Mouse (Mus musculus): ENCODE data around the gene Acd. TPM values are rescaled to one million over a fixed set of nuclear protein-coding genes. Genes with fewer than 3 reads are reported as not detected.

Gene Acd
- polyA plus RNA-seq, 1 experiment from 2014 or later: 83.9 TPM

DNA sequence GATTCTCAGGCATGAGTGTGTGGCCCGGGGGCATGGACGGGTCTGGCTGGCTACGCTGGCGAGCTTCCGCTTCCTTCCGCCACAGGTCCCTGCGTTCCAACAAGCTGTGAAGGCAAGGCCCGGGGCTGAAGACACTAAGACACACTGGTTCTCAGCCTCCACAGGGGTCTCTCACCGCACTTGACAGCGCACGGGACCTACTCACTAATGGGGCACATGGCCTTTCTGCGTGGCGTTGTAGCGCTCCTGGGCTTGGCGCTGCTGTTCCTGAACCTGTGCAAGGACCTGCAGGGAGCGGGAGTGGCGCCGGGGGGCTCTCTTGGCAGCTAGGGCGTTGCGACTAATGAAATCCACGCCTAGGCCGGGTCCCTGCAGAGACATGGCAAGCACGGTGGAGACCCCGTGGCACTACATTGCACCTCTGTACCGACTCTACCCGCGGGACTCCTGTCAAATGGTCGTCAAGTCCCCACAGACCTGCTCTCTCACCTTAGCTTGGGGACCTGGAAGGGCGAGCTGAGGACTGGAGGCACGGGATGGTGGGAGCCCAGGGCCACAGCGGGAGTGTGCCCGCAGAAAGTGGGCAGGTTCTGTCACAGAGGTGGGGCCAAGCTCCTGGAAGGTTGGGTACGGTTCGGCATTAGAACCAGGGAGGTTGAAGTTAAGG is 3.4 kb upstream of the Acd start:
- peaks cover 28% of the 10 kb centered on the region for H3K4me1 ChIP-seq (ENCODE audit: control insufficient read depth, insufficient read depth, low read length)
- no peak overlapping the region for H3K4me2 ChIP-seq (ENCODE audit: low read depth, low read length)
- no peak overlapping the region for H3K4me3 ChIP-seq (ENCODE audit: low read depth, low read length)
- H3K36me3 ChIP-seq (ENCODE audit: control insufficient read depth, insufficient read depth, low read length): no peaks in the 10 kb centered on the region
- no peak for ATAC-seq (ENCODE audit: low read depth)
- 94% methylated on average over 34 of the region's 34 CpGs for WGBS
- H3K27ac ChIP-seq (ENCODE audit: low read depth, low read length): no peak overlapping the region
- no peaks in the 10 kb centered on the region for H3K27me3 ChIP-seq (ENCODE audit: control insufficient read depth, insufficient read depth, low read length)
- no peak overlapping the region for H3K9ac ChIP-seq (replicated peaks; ENCODE audit: low read depth, low read length)
- H3K9me3 ChIP-seq (ENCODE audit: control insufficient read depth, low read length): no peaks in the 10 kb centered on the region

DNA sequence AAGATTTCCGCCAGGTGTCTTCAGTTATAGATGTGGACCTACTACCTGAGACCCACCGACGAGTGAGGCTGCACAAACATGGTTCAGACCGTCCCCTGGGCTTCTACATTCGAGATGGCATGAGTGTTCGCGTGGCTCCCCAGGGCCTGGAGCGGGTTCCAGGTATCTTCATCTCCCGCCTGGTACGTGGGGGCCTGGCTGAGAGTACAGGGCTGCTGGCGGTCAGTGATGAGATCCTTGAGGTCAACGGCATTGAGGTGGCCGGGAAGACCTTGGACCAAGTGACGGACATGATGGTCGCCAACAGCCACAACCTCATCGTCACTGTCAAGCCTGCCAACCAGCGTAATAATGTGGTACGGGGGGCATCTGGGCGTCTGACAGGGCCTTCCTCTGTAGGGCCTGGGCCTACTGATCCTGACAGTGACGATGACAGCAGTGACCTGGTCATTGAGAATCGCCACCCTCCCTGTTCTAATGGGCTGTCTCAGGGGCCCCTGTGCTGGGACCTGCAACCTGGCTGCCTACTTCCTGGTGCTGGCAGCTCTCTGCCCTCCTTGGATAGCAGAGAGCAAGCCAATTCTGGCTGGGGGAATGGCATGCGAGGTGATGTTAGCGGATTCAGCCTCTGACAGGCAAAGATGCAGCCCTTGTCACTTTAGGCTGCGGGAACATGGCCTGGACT is 2.0 kb upstream of the Acd start:
- Histone ChIP-seq H3K9ac (replicated peaks; ENCODE audit: low read depth, low read length) (no peak overlapping the region), H3K4me3 (ENCODE audit: low read depth, low read length) (no peak overlapping the region), H3K4me1 (ENCODE audit: control insufficient read depth, insufficient read depth, low read length) (peaks cover 28% of the 10 kb centered on the region), H3K36me3 (ENCODE audit: control insufficient read depth, insufficient read depth, low read length) (peaks cover 9% of the 10 kb centered on the region), H3K27ac (ENCODE audit: low read depth, low read length) (no peak overlapping the region), H3K27me3 (ENCODE audit: control insufficient read depth, insufficient read depth, low read length) (no peaks in the 10 kb centered on the region), H3K4me2 (ENCODE audit: low read depth, low read length) (peak overlapping the region; percentile 98; the same call in 1 of the 2 replicates), H3K9me3 (ENCODE audit: control insufficient read depth, low read length) (no peaks in the 10 kb centered on the region)
- 93% methylated on average over 24 of the region's 24 CpGs for WGBS
- no peak for ATAC-seq (ENCODE audit: low read depth)

DNA sequence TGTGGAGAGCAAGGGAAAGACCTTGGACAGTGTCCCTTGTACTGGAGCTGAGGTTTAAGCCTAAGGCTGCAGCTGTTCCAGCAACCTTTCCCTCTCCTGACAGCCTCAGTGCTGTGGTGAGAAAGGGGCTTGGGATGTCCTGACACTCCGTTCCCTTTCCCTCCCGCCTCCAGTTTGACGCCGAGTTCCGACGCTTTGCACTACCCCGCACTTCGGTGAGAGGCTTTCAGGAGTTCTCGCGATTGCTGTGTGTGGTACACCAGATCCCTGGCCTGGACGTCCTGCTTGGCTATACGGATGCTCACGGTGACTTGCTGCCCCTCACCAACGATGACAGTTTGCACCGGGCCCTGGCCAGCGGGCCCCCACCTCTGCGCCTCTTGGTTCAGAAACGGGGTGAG is 1.1 kb upstream of the Acd start:
- Histone ChIP-seq H3K4me1 (ENCODE audit: control insufficient read depth, insufficient read depth, low read length) (peaks cover 22% of the 10 kb centered on the region), H3K9ac (replicated peaks; ENCODE audit: low read depth, low read length) (peak overlapping the region; percentile 61), H3K36me3 (ENCODE audit: control insufficient read depth, insufficient read depth, low read length) (peaks cover 18% of the 10 kb centered on the region), H3K4me2 (ENCODE audit: low read depth, low read length) (peak overlapping the region; percentile 98), H3K27me3 (ENCODE audit: control insufficient read depth, insufficient read depth, low read length) (no peaks in the 10 kb centered on the region), H3K4me3 (ENCODE audit: low read depth, low read length) (peak overlapping the region; percentile 51), H3K9me3 (ENCODE audit: control insufficient read depth, low read length) (no peaks in the 10 kb centered on the region), H3K27ac (ENCODE audit: low read depth, low read length) (peak overlapping the region; percentile 94)
- 36% methylated on average over 18 of the region's 18 CpGs for WGBS
- ATAC-seq (ENCODE audit: low read depth): peak; percentile 3; the same call in 1 of the 2 replicates

- H3K4me1 ChIP-seq (ENCODE audit: control insufficient read depth, insufficient read depth, low read length): peaks cover 18% of the 10 kb centered on the region
- H3K27me3 ChIP-seq (ENCODE audit: control insufficient read depth, insufficient read depth, low read length): no peaks in the 10 kb centered on the region
- peaks cover 24% of the 10 kb centered on the region for H3K36me3 ChIP-seq (ENCODE audit: control insufficient read depth, insufficient read depth, low read length)
- WGBS: under 1% methylated on average over 21 of the region's 21 CpGs
- peak overlapping the region; percentile 39 for H3K9ac ChIP-seq (replicated peaks; ENCODE audit: low read depth, low read length)
- no peaks in the 10 kb centered on the region for H3K9me3 ChIP-seq (ENCODE audit: control insufficient read depth, low read length)
- peak overlapping the region; percentile 94 for H3K27ac ChIP-seq (ENCODE audit: low read depth, low read length)
- peak overlapping the region; percentile 98 for H3K4me2 ChIP-seq (ENCODE audit: low read depth, low read length)
- ATAC-seq (ENCODE audit: low read depth): peak; percentile 55
- peak overlapping the region; percentile 51 for H3K4me3 ChIP-seq (ENCODE audit: low read depth, low read length)
These were observed 336 bp downstream of the Acd start for GRCm38 (mm10) chr8:105700566-105700965.

DNA sequence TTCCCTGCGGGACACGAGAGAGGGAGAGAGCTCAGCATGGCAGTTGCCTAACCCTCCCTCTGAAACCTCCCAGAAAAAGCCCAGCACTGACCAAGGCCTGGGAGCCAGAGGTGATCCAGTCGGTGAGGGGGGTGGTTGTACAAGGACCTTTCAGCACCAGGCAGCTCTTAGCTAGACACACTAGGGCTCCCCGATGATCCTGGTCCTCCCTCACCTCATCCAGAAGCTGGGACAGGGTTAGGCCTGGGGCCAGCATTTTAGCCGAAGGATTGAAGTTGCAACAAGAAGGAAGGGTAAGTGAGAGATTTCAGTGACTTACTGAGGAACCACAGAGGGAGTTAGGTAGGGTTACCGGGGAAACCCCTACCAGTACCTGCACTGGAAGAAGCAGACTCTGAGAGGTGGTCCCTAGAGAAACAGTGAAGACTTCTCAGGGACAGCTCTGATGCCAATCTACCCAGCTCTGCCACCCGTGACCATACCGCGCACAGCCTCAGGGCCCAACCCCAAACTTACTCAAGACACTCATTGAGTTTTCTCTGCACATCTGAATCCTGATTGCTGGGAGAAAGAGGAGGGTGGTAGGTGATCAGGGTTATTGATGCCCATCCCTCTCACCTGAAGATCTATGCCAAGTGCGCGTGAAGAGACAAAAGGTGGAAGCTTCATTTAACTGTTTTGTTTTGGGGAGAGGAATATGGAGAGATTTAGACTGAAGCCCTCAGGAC is 1.2 kb downstream of the Acd start:
- peaks cover 24% of the 10 kb centered on the region for H3K36me3 ChIP-seq (ENCODE audit: control insufficient read depth, insufficient read depth, low read length)
- no peak overlapping the region for H3K27ac ChIP-seq (ENCODE audit: low read depth, low read length)
- no peak overlapping the region for H3K9ac ChIP-seq (replicated peaks; ENCODE audit: low read depth, low read length)
- H3K4me2 ChIP-seq (ENCODE audit: low read depth, low read length): peak overlapping the region; percentile 98; the same call in 1 of the 2 replicates
- H3K4me3 ChIP-seq (ENCODE audit: low read depth, low read length): peak overlapping the region; percentile 51
- no peaks in the 10 kb centered on the region for H3K9me3 ChIP-seq (ENCODE audit: control insufficient read depth, low read length)
- 92% methylated on average over 11 of the region's 11 CpGs for WGBS
- no peak for ATAC-seq (ENCODE audit: low read depth)
- H3K27me3 ChIP-seq (ENCODE audit: control insufficient read depth, insufficient read depth, low read length): no peaks in the 10 kb centered on the region
- peaks cover 28% of the 10 kb centered on the region for H3K4me1 ChIP-seq (ENCODE audit: control insufficient read depth, insufficient read depth, low read length)

DNA sequence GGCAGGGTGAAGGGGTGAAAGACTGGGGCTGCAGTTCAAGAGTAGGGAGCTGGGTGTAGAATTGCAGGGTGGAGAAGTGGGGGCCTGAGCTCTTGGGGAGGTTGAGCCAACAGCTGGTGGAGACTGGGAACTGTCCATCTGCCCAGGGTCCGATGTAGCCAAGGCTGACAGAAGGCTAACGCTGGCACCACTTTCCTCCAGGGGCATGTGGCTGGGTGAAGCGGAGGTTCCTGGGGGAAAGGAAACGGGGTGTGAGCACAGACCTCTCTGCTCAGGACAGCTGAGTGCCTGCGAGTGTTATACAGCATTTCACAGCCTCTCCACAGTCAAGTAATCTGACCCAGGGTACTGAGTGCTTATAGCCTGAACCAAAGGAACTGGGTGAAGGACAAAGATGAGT is 2.2 kb downstream of the Acd start:
- ATAC-seq (ENCODE audit: low read depth): no peak
- Histone ChIP-seq H3K27me3 (ENCODE audit: control insufficient read depth, insufficient read depth, low read length) (no peaks in the 10 kb centered on the region), H3K4me1 (ENCODE audit: control insufficient read depth, insufficient read depth, low read length) (peaks cover 33% of the 10 kb centered on the region), H3K27ac (ENCODE audit: low read depth, low read length) (no peak overlapping the region), H3K9ac (replicated peaks; ENCODE audit: low read depth, low read length) (no peak overlapping the region), H3K9me3 (ENCODE audit: control insufficient read depth, low read length) (no peaks in the 10 kb centered on the region), H3K4me2 (ENCODE audit: low read depth, low read length) (no peak overlapping the region), H3K4me3 (ENCODE audit: low read depth, low read length) (no peak overlapping the region), H3K36me3 (ENCODE audit: control insufficient read depth, insufficient read depth, low read length) (peaks cover 24% of the 10 kb centered on the region)
- WGBS: 80% methylated on average over 5 of the region's 5 CpGs

DNA sequence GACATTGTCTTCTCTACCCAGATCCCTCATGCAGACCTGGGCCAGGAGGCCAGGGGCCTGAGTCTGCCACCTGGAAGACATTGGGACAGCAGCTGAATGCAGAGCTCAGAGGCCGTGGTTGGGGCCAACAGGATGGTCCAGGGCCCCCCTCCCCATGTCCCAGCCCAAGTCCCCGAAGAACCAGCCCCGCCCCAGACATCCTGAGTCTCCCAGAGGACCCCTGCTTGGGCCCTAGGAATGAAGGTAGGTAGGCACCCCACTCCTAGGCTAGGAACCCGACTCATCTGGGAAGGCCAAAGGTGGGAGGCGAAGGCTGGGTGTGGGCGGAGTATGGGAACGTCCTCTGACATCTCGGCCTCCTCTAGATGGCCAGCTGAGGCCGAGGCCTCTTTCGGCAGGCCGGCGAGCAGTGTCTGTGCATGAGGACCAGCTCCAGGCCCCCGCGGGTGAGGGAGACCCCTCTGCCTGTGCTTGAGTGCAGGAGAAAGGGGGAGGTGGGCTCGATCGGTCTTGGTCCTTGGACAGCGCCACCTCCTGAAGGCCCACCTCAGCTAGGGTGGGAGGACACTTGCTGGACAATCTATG is 3.6 kb downstream of the Acd start:
- H3K4me2 ChIP-seq (ENCODE audit: low read depth, low read length): no peak overlapping the region
- H3K27me3 ChIP-seq (ENCODE audit: control insufficient read depth, insufficient read depth, low read length): no peaks in the 10 kb centered on the region
- 91% methylated on average over 17 of the region's 17 CpGs for WGBS
- H3K4me3 ChIP-seq (ENCODE audit: low read depth, low read length): no peak overlapping the region
- H3K9ac ChIP-seq (replicated peaks; ENCODE audit: low read depth, low read length): no peak overlapping the region
- H3K36me3 ChIP-seq (ENCODE audit: control insufficient read depth, insufficient read depth, low read length): peaks cover 24% of the 10 kb centered on the region
- no peak overlapping the region for H3K27ac ChIP-seq (ENCODE audit: low read depth, low read length)
- H3K9me3 ChIP-seq (ENCODE audit: control insufficient read depth, low read length): no peaks in the 10 kb centered on the region
- ATAC-seq (ENCODE audit: low read depth): no peak
- H3K4me1 ChIP-seq (ENCODE audit: control insufficient read depth, insufficient read depth, low read length): peaks cover 31% of the 10 kb centered on the region

- Histone ChIP-seq H3K4me3 (ENCODE audit: low read depth, low read length) (peak overlapping the region; percentile 49), H3K9ac (replicated peaks; ENCODE audit: low read depth, low read length) (peak overlapping the region; percentile 62; the same call in 1 of the 2 replicates), H3K9me3 (ENCODE audit: control insufficient read depth, low read length) (no peaks in the 10 kb centered on the region), H3K4me1 (ENCODE audit: control insufficient read depth, insufficient read depth, low read length) (peaks cover 21% of the 10 kb centered on the region), H3K4me2 (ENCODE audit: low read depth, low read length) (peak overlapping the region; percentile 64), H3K27me3 (ENCODE audit: control insufficient read depth, insufficient read depth, low read length) (no peaks in the 10 kb centered on the region), H3K27ac (ENCODE audit: low read depth, low read length) (peak overlapping the region; percentile 80), H3K36me3 (ENCODE audit: control insufficient read depth, insufficient read depth, low read length) (peaks cover 24% of the 10 kb centered on the region)
- ATAC-seq (ENCODE audit: low read depth): no peak
- whole genome bisulfite sequencing: 83% methylated on average over 30 of the region's 30 CpGs
These were observed 5.7 kb downstream of the Acd start for GRCm38 (mm10) chr8:105695080-105695780.

All from neural tube, embryonic 14.5 days (tissue).